Mouse (Mus musculus) CD4-positive, CD25-positive, alpha-beta regulatory T cell (primary cell): Measurements from ENCODE around the gene Gsg1. TPM values are rescaled to one million over a fixed set of nuclear protein-coding genes. Genes with fewer than 3 reads are reported as not detected.

Experiments used
- polyA plus RNA-seq: library from polyadenylated mRNA; unstranded; fragments of 100-300 nt; shearing (Covaris generic); gene quantifications from one replicate; pipeline ENCODE4 v1.2.1, GENCODE M21; 2017

Gene Gsg1
- not detected for polyA plus RNA-seq

GRCm38 (mm10) chr6:135254153-135254552 is at the start of gene Gsg1:
TSS of gene Gsg1 (minus strand) at chr6:135254351.

DNA sequence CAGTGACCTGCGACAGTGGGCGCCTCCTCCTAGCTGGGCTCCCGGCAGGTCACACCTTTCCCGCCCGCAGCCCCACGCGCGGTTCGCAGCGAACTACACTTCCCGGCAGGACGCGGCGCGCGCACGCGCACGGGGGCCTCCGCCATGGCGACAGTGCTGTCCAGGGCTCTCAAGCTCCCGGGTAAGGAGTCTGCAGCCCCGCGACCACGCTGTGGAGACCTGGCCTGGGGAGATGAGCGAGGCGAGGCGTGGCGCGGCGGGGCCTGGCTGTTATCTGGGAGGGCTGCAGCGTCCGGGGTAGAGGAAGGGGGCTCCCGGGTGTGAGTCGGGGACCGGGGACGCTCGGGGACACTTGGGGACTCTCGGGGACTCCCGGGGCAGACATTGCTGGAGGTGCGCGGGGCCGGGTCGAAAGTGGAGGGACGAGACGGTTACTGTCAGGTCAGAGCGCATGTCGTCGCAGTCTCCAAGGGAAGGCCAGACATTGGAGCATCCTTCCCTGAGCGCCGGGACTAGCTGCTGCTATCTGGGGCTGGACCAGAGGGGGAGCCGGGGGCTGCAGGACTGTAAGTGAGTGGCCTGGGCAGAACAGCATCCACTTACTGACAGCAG is 56.1 kb downstream of the Gsg1 start, which contains the start of the genes Fam234b and Hebp1:
Gene Fam234b (plus strand): TSS at position 57 of the 612 bp plus-strand sequence.
Gene Hebp1 (minus strand): TSS at position 102 of the 612 bp plus-strand sequence.

Other genes with a start within 250 kb of the Gsg1 start
- gene Ddx47, start 242.7 kb downstream of the Gsg1 start, polyA plus RNA-seq = 146 TPM
- 0.34 TPM for gene Gprc5a, start 188.7 kb downstream of the Gsg1 start, polyA plus RNA-seq
- not detected for gene Gprc5d, start 136.1 kb downstream of the Gsg1 start, polyA plus RNA-seq
- 20.5 TPM for gene Fam234b, start 56.4 kb downstream of the Gsg1 start, polyA plus RNA-seq
- 0.17 TPM for gene Hebp1, start 56.3 kb downstream of the Gsg1 start, polyA plus RNA-seq
- not detected for gene Pbp2, start 56.1 kb upstream of the Gsg1 start, polyA plus RNA-seq
- gene Emp1, start 108.2 kb upstream of the Gsg1 start, polyA plus RNA-seq = 1.2 TPM